Mouse (Mus musculus) adrenal gland, adult 2 months (tissue): ENCODE measurements around the gene Mfn2. TPM values are rescaled to one million over a fixed set of nuclear protein-coding genes. Genes with fewer than 3 reads are reported as not detected.
"Not testable (repeated sequence)": the region's sequence is repeated elsewhere in the genome, so short reads cannot be mapped to it uniquely, and the experiment has no call there.

Experiments
- DNase-seq: peaks from one replicate; pipeline ENCODE4 v3.0.0; 2021
- polyA plus RNA-seq: library from polyadenylated mRNA; depleted of rRNA; stranded (reverse); fragments of >200 nt; gene quantifications from 2 replicates; pipeline ENCODE4 v1.2.3, GENCODE M21; 2012; rRNA removed
- total RNA-seq, 2 experiments: library from RNA; stranded (reverse); gene quantifications; 2 replicates each; pipeline ENCODE4 v1.2.3; 2021

The Mfn2 gene
- total and polyA plus RNA-seq, 3 experiments = 98.7 to 221 (median 164) TPM

DNA sequence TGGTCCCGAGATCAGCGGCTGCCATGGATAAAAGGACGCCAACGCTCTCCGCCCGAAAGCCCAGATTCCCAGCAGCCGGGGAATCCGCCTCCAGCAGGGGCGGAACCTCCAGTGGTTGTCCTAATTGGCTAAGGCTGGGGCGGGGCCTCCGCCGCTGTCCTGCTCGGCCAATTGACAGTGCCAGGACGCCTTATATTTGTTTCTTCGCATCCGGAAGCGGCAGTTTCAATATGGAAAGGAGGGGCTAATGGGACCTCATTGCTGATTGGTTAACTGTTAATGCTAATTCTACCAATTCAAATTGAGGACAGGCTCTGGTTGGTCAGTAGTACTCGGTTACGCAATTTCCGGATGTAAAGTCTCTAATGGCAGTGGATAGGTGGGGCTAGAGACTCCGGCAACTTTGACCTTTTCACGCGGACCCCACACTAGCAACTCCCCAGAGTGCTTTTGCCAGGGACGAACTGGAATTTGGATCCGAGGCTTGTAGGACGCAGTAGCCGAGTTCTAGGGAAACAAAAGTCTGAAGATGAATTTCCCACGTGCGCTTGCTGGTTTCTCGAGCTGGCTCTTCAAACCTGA lies 36.0 kb downstream of the Mfn2 start, which contains the start of the genes Miip and Fv1:
Gene Miip (minus strand): TSS at position 367 of the 582 bp plus-strand sequence.
Gene Fv1 (plus strand): TSS at position 530 of the 582 bp plus-strand sequence.
- peak; percentile 98 for DNase-seq

DNA sequence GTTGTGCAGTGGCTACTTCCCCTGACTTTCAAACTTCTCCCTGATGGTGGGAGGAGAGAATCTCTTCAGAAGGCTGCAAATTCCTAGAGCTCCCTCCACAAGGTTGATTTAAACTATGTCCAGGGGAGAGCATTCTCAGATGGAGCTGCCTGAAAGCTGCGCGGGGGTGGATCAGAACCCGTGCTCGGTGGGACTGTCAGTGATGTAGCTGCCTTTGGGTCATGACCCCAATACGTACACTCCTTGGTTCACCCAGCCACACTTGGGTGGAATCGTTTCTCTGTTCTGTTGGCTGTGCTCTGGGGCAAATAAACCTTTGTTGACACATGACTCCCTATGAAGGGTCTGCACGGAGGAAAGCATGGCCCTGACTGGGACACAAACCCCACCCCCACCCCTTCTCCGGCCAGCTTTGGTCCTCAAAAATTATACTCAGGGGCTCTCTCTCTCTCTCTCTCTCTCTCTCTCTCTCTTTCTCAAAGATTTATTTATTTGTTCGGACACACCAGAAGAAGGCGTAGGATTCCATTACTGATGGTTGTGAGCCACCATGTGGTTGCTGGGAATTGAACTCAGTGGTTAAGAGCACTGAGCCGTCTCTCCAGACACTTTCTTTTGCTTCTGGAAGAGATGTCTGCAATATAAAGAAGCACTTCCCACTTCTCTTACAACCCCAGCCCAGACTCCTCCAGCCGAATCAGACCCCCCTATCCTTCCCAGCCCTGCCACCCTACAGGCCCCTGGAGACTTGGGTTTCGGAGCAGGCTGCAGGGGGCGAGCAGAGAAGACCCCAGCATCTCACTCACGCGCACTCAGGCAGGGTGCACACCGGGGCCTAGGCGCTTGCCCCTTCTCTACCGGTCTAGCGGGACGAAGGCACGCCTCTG lies 36.7 kb downstream of the Mfn2 start:
- no peak for DNase-seq

- not testable (repeated sequence) for DNase-seq
These were observed 37.7 kb downstream of the Mfn2 start for GRCm38 (mm10) chr4:147866793-147867192.

- DNase-seq = no peak
These were observed 38.4 kb downstream of the Mfn2 start for GRCm38 (mm10) chr4:147866056-147866455.

DNA sequence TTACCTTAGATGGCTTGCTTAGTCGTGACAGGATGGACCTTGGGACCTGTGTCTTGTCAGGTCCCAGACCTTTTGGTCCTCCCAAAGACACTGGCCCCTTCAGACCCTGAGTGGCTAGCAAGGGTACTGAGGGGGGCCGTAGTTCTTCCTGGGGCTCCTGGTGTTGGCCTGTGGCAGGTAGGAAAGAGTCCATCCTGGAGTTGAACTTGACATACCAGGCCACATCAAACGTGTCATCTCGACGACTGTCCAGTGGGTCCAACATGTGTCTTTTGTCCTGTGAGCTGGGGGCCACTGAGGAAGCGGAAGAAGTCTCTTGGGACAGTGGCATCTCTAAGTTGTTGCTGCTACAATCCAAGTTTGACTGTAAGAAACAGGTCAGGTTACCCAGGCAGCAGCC lies 38.9 kb downstream of the Mfn2 start:
- DNase-seq = no peak

DNA sequence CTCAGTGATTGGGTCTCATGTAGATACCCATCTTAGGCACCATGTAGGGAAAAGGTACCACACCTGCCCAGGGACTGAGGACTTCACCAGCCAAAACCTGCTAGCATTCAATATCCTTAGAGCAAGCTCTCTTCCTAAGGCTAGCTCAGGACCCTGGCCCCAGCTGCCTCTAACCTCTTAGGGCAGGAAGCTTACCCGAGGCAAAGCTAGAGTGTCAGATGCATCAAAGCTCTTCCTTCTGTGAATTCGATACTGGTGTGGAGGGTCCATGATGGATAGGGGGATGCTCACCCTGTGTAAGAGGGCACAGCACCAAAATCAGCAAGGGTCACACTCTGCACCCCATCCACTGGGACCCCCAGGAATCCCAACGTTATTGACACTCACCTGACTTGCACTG lies 42.5 kb downstream of the Mfn2 start:
- DNase-seq = no peak

DNA sequence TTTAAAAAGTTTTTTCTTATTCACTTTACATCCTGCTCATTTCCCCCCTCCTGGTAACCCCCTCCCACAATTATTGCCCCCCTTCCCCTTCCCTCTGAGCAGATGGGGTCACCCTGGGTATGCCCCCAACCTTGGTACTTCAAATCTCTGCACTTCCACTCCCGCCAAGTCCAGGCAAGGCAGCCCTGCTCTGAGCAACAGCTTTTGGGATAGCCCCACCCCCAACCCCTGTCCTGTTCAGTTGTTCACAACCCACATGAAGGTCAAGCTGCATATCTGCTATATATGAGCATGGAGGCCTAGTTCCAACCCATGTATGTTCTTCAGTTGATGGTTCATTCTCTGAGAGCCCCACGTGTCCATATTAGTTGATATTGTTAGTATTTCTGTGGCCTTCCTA lies 53.7 kb downstream of the Mfn2 start:
- no peak for DNase-seq

DNA sequence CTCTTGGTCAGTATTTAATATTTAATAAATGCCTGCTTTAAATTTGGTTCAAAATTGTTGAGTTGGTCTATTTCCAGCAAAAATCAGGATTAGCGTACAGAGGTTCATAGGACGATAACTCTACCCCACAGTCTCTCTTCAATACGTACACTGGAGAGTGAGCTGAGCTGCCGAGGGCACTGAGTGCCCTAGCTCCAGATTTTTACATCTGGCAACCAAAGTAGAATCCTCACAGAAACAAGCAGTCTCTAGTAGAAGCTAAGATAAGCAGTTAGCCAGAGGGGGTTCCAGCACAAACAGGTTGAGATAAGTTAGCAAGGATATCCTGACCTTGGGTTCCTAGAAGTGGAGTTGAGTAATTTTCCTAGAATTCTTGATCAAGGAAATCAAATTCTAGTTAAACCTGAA lies 55.9 kb downstream of the Mfn2 start:
- DNase-seq = no peak

DNA sequence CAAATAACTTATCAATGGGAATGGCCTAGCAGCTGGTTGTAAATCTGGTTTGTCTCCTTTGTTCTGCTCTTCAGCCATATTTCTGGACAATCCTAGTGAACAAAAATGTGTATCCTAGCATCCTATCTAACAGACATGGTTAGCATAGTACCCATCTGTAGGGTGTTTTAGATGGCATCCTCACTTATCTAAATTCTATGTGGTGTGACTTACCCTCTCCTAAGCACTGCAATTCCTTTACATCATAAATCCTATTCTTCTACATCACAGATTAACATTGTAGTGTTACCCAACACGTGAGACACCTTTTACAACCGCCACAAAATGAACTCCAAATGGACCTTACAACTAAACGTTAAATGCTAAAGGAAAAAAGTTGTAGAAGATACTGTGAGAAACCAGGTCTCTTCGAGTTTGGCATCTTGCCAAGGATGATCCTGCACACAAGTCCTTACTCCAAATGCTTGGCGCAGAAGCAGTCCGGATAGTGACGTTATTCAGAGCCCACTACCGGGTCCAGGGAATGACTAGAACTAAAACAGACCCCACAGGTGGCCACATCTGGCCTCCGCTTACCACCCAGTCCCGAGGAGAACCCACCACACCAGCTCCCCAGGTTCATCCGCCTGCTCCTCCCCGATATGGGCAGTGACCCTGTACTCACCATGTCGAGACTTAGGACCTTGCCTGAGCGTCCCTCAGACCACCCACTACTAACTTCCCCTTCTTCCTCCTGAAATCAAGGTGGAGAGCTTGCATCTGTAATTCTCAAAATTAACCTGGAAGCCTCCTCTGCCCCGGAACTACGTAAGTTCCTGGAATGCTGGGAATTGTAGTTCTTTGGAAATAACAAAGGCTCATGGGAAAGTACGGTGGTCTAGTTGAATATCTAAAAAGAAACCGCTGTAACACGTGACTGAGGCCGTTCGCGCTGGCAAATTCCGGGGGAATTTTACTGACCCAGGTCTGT lies 56.6 kb downstream of the Mfn2 start, which contains the start of gene Zfp933:
Gene Zfp933 (minus strand): TSS at position 753 of the 970 bp plus-strand sequence.
- peak; percentile 83 for DNase-seq

DNA sequence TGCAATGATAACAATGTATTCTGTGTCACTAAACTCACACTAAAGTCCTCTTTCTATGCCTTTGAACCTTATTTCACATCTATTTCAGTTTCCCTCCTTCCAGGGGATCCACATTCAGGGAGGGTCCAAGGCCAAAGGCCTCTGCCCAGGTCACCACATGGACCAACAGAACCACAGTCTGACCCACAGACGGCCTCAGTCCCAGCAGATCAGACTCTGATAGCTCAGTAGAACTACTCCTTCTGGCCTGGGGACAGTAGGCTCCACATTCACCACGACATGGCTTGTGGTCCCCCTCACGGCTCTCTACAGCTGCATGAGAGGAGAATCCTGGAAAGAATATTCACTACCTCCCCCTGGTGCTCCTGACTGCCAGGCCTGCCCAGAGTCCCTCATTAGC lies 61.6 kb downstream of the Mfn2 start:
- DNase-seq = no peak

DNA sequence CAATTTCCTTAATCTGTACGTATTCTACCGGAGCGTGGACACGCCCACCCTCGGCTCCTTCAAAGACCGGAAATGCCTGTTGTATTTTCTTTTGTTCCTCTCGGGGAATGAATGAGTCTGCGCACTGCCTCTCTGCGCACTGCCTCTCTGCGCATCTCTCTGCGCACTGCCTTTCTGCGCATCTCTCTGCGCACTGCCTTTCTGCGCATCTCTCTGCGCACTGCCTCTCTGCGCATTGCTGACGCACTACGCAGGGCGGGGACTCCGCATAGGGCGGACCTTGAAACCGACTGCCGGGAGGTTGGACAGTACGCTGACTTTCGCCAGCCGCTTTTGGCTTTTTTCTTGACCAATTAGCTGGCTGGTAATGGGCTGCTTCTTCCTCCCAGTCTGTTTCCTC lies 65.2 kb downstream of the Mfn2 start:
- peak; percentile 55 for DNase-seq

DNA sequence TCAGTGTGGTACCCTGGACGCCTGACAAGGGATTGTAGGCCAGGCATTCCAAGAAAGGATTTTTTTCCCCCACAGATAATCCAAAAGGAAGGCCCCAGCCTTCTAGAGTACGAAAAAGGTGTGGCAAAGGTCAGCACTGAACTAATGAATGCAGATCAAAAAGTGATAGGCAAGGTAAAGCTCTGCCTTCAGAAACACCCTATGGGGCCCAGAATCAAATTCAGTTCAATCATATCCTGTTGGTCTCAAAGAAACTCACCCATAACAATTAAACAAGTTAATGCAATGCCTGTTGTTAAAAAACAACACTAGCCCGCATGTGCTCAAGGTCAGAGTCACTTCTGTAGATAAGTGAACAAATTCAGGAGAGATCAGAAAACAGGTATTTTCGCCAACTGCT lies 80.1 kb downstream of the Mfn2 start:
- no peak for DNase-seq

Other genes starting within 250 kb of the Mfn2 start
- under 1 TPM in 1 of 2 experiments, not detected in 1; 0.23 TPM for gene Zfp534, start 202.2 kb downstream of the Mfn2 start, total RNA-seq
- gene Zfp534, start 202.2 kb downstream of the Mfn2 start, polyA plus RNA-seq = not detected in 2 replicates
- gene Zfp984, start 94.9 kb downstream of the Mfn2 start, total RNA-seq = 1 to 10 TPM; 4.2 to 5.9 TPM
- gene Zfp984, start 94.9 kb downstream of the Mfn2 start, polyA plus RNA-seq = 0.04 TPM in 1 of 2 replicates, not detected in the other
- gene Zfp933, start 56.3 kb downstream of the Mfn2 start, total RNA-seq = 10 to 100 TPM; 22.7 to 25.7 TPM
- gene Zfp933, start 56.3 kb downstream of the Mfn2 start, polyA plus RNA-seq = 0.75 and 1.2 TPM in 2 replicates
- gene Miip, start 35.9 kb downstream of the Mfn2 start, total RNA-seq = 10 to 100 TPM; 13.9 to 16.5 TPM
- 104 and 123 TPM in 2 replicates for gene Miip, start 35.9 kb downstream of the Mfn2 start, polyA plus RNA-seq
- gene Fv1, start 35.7 kb downstream of the Mfn2 start, total RNA-seq = 10 to 100 TPM in 1 of 2 experiments, 1 to 10 TPM in 1; 7.8 to 11.7 TPM
- 0.50 and 0.75 TPM in 2 replicates for gene Fv1, start 35.7 kb downstream of the Mfn2 start, polyA plus RNA-seq
- 10 to 100 TPM; 36.4 to 44.0 TPM for gene Plod1, start 32.1 kb upstream of the Mfn2 start, total RNA-seq
- 36.1 and 46.5 TPM in 2 replicates for gene Plod1, start 32.1 kb upstream of the Mfn2 start, polyA plus RNA-seq
- 10 to 100 TPM; 44.4 TPM for gene 2510039O18Rik, start 36.2 kb upstream of the Mfn2 start, total RNA-seq
- gene 2510039O18Rik, start 36.2 kb upstream of the Mfn2 start, polyA plus RNA-seq = 119 and 120 TPM in 2 replicates
- gene Nppb, start 81.1 kb upstream of the Mfn2 start, total RNA-seq = 1 to 10 TPM in 1 of 2 experiments, not detected in 1; 9.8 TPM
- gene Nppb, start 81.1 kb upstream of the Mfn2 start, polyA plus RNA-seq = not detected in 2 replicates
- gene Nppa, start 96.0 kb upstream of the Mfn2 start, total RNA-seq = not detected
- not detected in 2 replicates for gene Nppa, start 96.0 kb upstream of the Mfn2 start, polyA plus RNA-seq
- 10 to 100 TPM; 10.4 to 12.2 TPM for gene Clcn6, start 134.1 kb upstream of the Mfn2 start, total RNA-seq
- 6.5 and 8.6 TPM in 2 replicates for gene Clcn6, start 134.1 kb upstream of the Mfn2 start, polyA plus RNA-seq
- gene Mthfr, start 134.4 kb upstream of the Mfn2 start, total RNA-seq = 10 to 100 TPM; 29.2 to 39.3 TPM
- 30.2 and 38.2 TPM in 2 replicates for gene Mthfr, start 134.4 kb upstream of the Mfn2 start, polyA plus RNA-seq
- 10 to 100 TPM; 75.4 to 97.8 TPM for gene Agtrap, start 183.3 kb upstream of the Mfn2 start, total RNA-seq
- gene Agtrap, start 183.3 kb upstream of the Mfn2 start, polyA plus RNA-seq = 135 and 174 TPM in 2 replicates
- 10 to 100 TPM; 23.4 to 27.3 TPM for gene Mad2l2, start 225.7 kb upstream of the Mfn2 start, total RNA-seq
- gene Mad2l2, start 225.7 kb upstream of the Mfn2 start, polyA plus RNA-seq = 30.9 and 36.7 TPM in 2 replicates
- gene Draxin, start 226.0 kb upstream of the Mfn2 start, total RNA-seq = under 1 TPM; 0.14 TPM
- 0.07 and 0.12 TPM in 2 replicates for gene Draxin, start 226.0 kb upstream of the Mfn2 start, polyA plus RNA-seq
- 10 to 100 TPM; 45.8 to 66.9 TPM for gene Fbxo6, start 247.4 kb upstream of the Mfn2 start, total RNA-seq
- 102 and 123 TPM in 2 replicates for gene Fbxo6, start 247.4 kb upstream of the Mfn2 start, polyA plus RNA-seq